Mouse (Mus musculus) midbrain, postnatal 0 days (tissue): ENCODE results near the gene Hopx. TPM values are rescaled to one million over a fixed set of nuclear protein-coding genes. Genes with fewer than 3 reads are reported as not detected.
A peak's percentile ranks its signal among the peaks of the same experiment; 100 is the strongest.

Source experiments
- ATAC-seq: fragments of 200-750 bp; cut with Nextera tagmentation; 2 replicates; pipeline ENCODE4 v1.8.0; 2017; ENCODE audit warnings: moderate number of reproducible peaks, mild to moderate bottlenecking, moderate TSS enrichment, moderate library complexity; ENCODE audit not compliant: low FRiP score
- DNase-seq: peaks from one replicate; pipeline ENCODE4 v3.0.0-alpha.2; 2015; ENCODE audit warnings: low spot score
- H3K27ac ChIP-seq: fragments of 300-500 bp; sonication (generic); 2 replicates; pipeline ENCODE4 v1.5.1; 2014; ENCODE audit warnings: low read depth, mild to moderate bottlenecking, low read length, mixed read lengths
- H3K27me3 ChIP-seq: fragments of 300-500 bp; sonication (generic); 2 replicates; pipeline ENCODE4 v1.6.1; 2014; ENCODE audit warnings: low read length, control low read depth, mixed read lengths; ENCODE audit not compliant: insufficient read depth
- H3K36me3 ChIP-seq: fragments of 300-500 bp; sonication (generic); 2 replicates; pipeline ENCODE4 v1.6.1; 2014; ENCODE audit warnings: low read length, control low read depth, mixed read lengths; ENCODE audit not compliant: insufficient read depth
- H3K4me1 ChIP-seq: fragments of 300-500 bp; sonication (generic); 2 replicates; pipeline ENCODE4 v1.6.1; 2014; ENCODE audit warnings: mild to moderate bottlenecking, control low read depth, antibody characterized with exemption, low read length, mixed read lengths; ENCODE audit not compliant: insufficient read depth
- H3K4me2 ChIP-seq: fragments of 300-500 bp; sonication (generic); 2 replicates; pipeline ENCODE4 v1.6.1; 2014; ENCODE audit warnings: low read depth, mild to moderate bottlenecking, low read length, mixed read lengths; ENCODE audit not compliant: poor library complexity, severe bottlenecking
- H3K4me3 ChIP-seq: fragments of 300-500 bp; sonication (generic); 2 replicates; pipeline ENCODE4 v1.5.1; 2014; ENCODE audit warnings: low read depth, mild to moderate bottlenecking, low read length, moderate library complexity
- H3K9ac ChIP-seq: fragments of 300-500 bp; sonication (generic); replicated peaks from 2 replicates; pipeline ENCODE4 v1.6.1; 2014; ENCODE audit warnings: mild to moderate bottlenecking, low read length, moderate library complexity, mixed read lengths; ENCODE audit not compliant: poor library complexity, severe bottlenecking
- H3K9me3 ChIP-seq: fragments of 300-500 bp; sonication (generic); 2 replicates; pipeline ENCODE4 v1.6.1; 2016; ENCODE audit warnings: low read length, control low read depth
- CTCF ChIP-seq: IDR thresholded peaks from 2 replicates; pipeline ENCODE4 v1.5.1; 2016; ENCODE audit warnings: antibody characterized with exemption, mild to moderate bottlenecking
- WGBS: fragments of 180-500 bp; shearing (Covaris S2); extraction: QIAGEN DNeasy Blood & Tissue Kit; methylation state at CpG from one replicate; pipeline ENCODE4 v1.1.7; 2014; 5-methylcytosine and 5-hydroxymethylcytosine counted together
- polyA plus RNA-seq: library from polyadenylated mRNA; unstranded; fragments of >200 nt; fragmentation: Nextera tagmentation; extraction: Ambion mirVana; gene quantifications from 2 replicates; pipeline ENCODE4 v1.2.1, GENCODE M21; 2015
- total RNA-seq: library from RNA; depleted of rRNA; stranded (reverse); fragments of >200 nt; gene quantifications from 2 replicates; pipeline ENCODE4 v1.2.3, GENCODE M21; 2014

Gene Hopx
- total and polyA plus RNA-seq, 2 experiments from 2014 or later: 1.8 to 20.8 TPM

DNA sequence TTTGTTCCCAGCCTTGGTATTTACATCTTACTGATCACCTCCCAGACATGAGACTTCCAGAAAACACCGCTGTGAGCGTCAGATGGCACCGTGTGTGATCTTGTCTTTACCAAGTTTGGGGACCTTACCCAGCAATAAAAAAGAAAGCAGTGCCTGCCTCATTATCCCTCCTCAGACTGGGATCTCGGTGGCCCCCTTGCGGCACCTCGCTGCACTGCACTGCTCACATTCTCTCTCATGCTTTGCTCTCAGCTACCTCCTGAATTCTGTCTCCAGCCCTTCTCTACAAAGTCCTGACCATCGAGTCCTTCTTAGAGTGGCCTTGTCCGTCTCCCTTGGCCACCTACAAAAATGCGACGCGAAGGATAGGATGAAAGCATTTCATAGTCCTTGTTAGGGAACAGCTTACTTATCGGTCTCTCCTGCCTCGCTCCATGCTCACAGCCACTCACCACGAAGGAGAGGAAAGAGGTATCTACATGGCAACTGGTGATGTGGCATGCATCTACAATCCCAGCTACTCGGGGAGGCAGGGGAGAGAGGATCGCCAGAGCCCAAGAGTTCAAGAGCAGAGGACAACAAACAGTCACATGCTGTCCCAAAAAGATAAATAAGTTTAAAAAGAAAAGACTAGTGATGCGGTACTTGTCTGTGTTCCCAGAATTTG, 53.4 kb downstream of the Hopx start:
- 32% methylated on average over 17 of the region's 17 CpGs for WGBS
- no peak overlapping the region for H3K4me2 ChIP-seq
- peak; percentile 79 for TF ChIP-seq CTCF
- H3K4me3 ChIP-seq: no peak overlapping the region
- H3K9me3 ChIP-seq: no peaks in the 10 kb centered on the region
- H3K9ac ChIP-seq: no peak overlapping the region
- H3K36me3 ChIP-seq: no peaks in the 10 kb centered on the region
- H3K27ac ChIP-seq: no peak overlapping the region
- ATAC-seq: no peak
- DNase-seq: peak; percentile 8
- no peaks in the 10 kb centered on the region for H3K4me1 ChIP-seq
- H3K27me3 ChIP-seq: no peaks in the 10 kb centered on the region

DNA sequence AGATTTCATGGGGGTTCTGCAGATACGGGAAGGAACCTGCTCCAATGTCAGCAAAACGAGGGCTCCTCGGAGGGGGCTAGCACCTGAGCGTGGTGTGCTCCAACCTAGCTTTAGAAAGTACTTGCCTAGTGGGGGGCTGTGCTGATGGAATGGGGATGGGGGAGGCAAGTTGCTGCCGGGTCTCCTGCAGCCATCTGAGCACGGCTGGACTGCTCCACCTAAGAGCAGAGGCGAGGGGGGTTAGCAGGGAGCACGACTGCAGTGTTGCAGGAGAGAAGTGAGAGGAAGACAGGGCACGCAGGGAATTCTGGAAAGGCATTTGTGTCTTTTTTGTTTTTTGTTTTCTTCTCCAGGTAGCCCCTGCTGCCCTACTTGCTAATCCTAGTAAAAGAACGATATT, 54.6 kb downstream of the Hopx start:
- no peak for ATAC-seq
- no peak for DNase-seq
- Histone ChIP-seq H3K4me3 (no peak overlapping the region), H3K36me3 (no peaks in the 10 kb centered on the region), H3K27me3 (no peaks in the 10 kb centered on the region), H3K9me3 (no peaks in the 10 kb centered on the region), H3K4me2 (no peak overlapping the region), H3K4me1 (no peaks in the 10 kb centered on the region), H3K27ac (no peak overlapping the region), H3K9ac (no peak overlapping the region)
- TF ChIP-seq CTCF: no peak
- 39% methylated on average over 10 of the region's 10 CpGs for WGBS

DNA sequence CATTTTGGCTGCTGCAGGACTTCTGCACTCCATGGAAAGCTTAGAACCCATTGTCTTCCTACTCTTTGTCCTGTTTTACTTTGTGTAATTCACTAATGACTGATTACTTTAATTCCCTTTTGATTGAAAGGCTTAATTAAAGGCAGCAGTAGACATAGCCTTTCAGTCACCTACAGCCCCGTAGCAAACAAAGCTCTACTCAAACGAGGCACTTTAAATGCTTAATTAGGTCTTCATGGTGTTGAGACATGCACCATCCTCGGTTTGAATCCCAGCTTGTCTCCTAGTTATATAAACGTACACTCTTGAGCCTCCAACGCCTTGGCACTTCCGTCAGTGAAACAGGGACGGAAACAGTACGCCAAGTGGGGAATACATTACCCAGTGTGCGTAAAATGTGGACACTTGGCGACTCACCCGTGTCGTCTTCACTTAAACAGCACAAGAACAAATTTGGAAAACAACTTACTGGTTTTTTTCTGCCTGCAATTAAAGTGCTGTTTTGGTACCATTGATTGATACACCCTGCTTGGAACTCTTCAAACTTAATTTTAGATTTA, 58.0 kb downstream of the Hopx start:
- Histone ChIP-seq H3K4me3 (no peak overlapping the region), H3K27ac (no peak overlapping the region), H3K36me3 (no peaks in the 10 kb centered on the region), H3K27me3 (no peaks in the 10 kb centered on the region), H3K4me1 (no peaks in the 10 kb centered on the region), H3K4me2 (no peak overlapping the region), H3K9me3 (no peaks in the 10 kb centered on the region), H3K9ac (no peak overlapping the region)
- 58% methylated on average over 12 of the region's 12 CpGs for WGBS
- ATAC-seq: no peak
- no peak for TF ChIP-seq CTCF
- no peak for DNase-seq

DNA sequence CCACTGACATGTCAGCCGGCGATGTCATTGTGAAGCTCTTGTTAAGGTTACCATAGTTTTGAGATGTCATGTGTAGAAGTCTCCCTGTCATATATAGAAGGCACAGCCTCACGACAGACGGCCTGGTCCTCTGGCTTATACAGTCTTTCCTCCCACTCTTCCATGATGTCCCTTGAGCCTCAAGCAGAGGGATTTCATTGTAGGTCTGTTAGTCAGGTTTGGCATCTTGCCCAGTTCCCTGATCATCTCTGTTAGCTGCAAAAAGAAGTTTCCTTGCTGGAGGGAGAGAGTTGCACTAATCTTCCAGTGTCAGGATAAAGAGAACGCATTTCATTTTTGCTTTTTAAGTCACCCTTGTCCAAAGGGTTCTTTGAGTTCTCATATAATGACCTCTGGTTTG, 62.3 kb downstream of the Hopx start:
- Histone ChIP-seq H3K4me2 (no peak overlapping the region), H3K27ac (no peak overlapping the region), H3K9ac (no peak overlapping the region), H3K9me3 (no peaks in the 10 kb centered on the region), H3K36me3 (no peaks in the 10 kb centered on the region), H3K4me3 (no peak overlapping the region), H3K4me1 (no peaks in the 10 kb centered on the region), H3K27me3 (no peaks in the 10 kb centered on the region)
- 84% methylated on average over 5 of the region's 5 CpGs for WGBS
- DNase-seq: no peak
- TF ChIP-seq CTCF: no peak
- ATAC-seq: no peak

DNA sequence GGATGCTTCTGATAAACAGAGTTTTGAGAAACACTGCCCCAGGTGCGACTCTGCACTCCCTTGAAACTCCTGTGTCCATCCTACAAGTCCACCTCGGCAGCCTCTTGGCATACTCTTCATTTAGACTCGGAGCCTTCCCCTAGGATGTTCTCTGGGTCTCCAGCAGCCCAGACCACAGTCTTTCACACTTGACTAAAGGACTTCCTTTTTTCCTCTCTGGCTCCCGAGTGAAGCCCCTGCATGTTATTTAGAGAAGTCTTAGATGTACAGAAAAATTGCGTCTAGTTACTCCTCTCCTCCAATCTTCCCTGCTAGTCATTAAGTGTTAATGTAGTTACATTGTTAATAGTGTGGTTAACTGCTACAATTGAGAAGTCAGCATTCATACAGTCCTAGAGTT, 70.6 kb downstream of the Hopx start:
- no peak for TF ChIP-seq CTCF
- WGBS: 74% methylated on average over 5 of the region's 5 CpGs

DNA sequence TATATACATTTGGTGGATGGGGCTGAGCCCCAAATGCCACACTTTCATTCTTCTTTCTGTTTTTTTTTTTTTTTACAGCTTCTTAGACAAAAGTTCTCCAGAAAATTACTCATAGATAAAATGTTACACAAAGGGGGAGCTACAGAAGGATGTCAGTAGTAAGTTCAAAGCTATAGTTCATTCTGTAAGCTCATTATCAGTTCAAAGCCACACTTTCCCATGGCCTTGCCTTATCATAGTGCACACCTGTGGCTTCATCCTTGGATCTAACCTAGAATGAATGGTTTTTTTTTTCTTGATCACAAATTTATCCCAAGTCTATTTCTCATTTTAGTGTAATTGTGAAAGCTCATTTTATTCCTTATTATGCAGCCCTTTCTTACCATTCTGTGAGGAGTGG, 75.5 kb downstream of the Hopx start:
- DNase-seq: no peak
- Histone ChIP-seq H3K36me3 (no peaks in the 10 kb centered on the region), H3K4me2 (no peak overlapping the region), H3K4me3 (no peak overlapping the region), H3K9ac (no peak overlapping the region), H3K9me3 (no peaks in the 10 kb centered on the region), H3K27me3 (no peaks in the 10 kb centered on the region), H3K27ac (no peak overlapping the region), H3K4me1 (no peaks in the 10 kb centered on the region)
- no peak for TF ChIP-seq CTCF
- no peak for ATAC-seq

More for the DNA sequence above, 70.6 kb downstream of the Hopx start:
- H3K9me3 ChIP-seq: no peaks in the 10 kb centered on the region
- H3K4me2 ChIP-seq: no peak overlapping the region
- H3K9ac ChIP-seq: no peak overlapping the region
- H3K36me3 ChIP-seq: no peaks in the 10 kb centered on the region
- no peak overlapping the region for H3K4me3 ChIP-seq
- no peaks in the 10 kb centered on the region for H3K27me3 ChIP-seq
- no peak for ATAC-seq
- no peaks in the 10 kb centered on the region for H3K4me1 ChIP-seq
- no peak for DNase-seq
- no peak overlapping the region for H3K27ac ChIP-seq
